Mouse (Mus musculus) right cerebral cortex, postnatal 36 days (tissue): ENCODE measurements around the gene Kcnd3.

Experiments used
- DNase-seq, 2 experiments: peaks; one replicate each; pipeline ENCODE4 v3.0.0; 2022; ENCODE audit warnings: low spot score in 2 of 2, mixed read lengths in 1 of 2

Gene Kcnd3

GRCm38 (mm10) chr3:105453214-105453950 is 1.3 kb downstream of the Kcnd3 start:
- DNase-seq: no peak

DNA sequence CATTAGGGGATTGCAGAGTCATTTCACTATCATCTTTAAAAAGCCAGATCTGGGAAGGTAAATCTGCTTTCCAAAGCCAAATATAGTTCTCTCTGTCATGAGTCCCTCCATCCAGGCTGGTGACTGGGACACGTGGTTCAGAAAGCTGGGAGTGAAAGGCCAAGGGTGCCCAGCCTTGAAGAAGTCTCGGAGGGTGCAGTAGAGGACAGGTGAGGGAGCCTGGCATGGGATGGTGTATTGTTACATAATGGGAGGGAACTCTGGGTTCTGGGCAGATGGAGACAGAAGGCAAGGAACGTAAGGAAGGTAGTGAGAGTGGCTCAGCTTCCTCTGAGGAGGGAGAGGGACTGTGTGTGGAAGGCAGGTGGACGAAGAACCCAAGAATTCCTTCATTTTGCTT is 5.5 kb downstream of the Kcnd3 start:
- no peak for DNase-seq

DNA sequence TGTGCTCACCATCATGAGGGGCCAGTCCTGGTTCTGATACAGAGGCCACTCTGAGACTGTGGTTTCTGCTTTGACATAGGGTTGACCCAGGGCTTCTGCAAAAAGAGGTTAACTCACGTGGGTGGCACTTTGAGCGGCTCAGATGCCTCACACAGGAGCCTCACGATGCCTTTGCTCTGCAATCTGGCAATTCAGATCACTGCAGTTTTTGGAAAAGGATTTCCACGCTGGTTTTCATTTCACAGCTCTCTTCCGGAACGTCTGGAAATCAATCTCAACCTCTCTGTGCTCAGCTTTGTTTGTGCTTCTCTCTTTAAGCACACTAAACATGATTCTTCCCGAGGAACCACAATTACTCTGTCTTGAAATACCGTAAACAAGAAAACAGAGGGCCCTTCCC is 14.4 kb downstream of the Kcnd3 start:
- DNase-seq: no peak

DNA sequence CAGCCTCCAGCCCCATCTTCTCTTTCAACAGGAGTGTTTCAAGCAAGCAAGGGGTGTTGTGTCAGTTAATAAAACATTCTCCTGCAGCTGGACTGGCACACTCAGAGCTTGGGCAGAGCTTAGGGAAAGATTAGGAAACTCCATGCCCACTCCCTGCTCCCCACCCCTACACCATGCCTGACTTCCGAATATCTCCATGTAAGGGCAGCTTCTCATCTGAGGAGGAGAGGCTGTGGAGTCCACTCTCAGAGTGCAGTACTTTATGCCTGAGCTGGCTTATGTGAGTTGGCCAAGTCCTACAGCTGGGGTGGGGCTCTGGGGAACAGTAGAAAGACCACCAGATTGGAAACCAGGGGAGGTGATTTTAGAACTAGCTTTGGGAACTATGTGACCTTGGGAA is 20.4 kb downstream of the Kcnd3 start:
- no peak for DNase-seq

GRCm38 (mm10) chr3:105476408-105476807 is 24.3 kb downstream of the Kcnd3 start:
- no peak for DNase-seq

DNA sequence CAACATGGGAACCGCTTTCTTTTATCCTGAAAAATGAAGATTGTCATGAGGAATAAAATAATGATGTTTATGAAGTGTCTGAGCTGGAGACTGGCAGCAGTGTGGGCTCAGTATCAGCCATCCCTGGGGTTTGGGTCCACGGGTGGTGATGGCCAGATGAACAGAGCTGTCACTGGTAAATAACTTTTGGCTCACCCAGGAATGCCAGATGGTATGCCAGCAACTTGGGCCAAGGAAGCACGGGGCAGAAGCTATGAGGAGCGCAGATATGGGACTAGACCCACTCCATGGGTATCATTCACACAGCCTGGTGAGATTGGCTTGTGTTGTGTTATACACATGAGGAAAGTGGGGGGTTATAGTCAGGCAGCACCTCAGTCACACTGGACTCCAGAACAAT is 26.7 kb downstream of the Kcnd3 start:
- no peak for DNase-seq

GRCm38 (mm10) chr3:105481419-105481818 is 29.3 kb downstream of the Kcnd3 start:
- DNase-seq: no peak

DNA sequence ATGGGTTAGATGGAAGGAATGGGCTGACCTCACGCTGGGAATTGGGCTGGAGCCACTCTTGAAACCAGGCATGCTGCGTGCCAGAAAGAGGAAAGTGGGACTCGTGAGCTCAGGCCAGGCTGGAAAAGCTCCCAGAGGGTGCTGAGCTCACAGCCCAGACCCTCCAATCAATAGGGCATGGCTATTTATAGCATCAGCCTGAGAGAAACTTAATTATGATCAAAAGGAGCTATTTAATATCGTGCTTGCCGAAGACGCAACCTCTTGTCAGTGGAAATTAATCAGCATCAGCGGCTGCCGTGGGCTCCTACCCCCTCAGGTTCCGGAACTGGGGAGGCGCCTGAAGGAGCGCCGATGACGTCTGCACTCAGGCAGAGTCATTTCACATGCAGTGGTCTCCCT is 31.5 kb downstream of the Kcnd3 start:
- no peak for DNase-seq

DNA sequence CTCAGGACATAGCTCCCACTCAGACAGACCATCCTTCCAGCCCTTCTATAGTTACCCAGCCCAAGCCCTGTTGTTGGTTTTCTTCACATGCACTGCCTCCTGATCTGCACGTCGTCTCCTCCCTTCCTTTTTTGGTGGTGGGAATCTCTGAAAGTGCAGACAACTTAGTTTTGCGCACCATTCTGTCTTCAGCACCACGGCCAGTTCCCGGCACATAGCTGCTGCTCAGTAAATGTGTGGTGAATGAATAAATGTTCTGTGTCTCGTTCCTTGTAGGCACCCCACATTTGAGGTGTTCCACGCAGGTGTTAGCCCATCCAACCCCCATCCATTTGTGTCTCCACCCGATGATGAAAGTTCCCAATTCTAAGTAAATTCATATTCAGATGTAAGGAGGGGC is 35.0 kb downstream of the Kcnd3 start:
- no peak for DNase-seq

DNA sequence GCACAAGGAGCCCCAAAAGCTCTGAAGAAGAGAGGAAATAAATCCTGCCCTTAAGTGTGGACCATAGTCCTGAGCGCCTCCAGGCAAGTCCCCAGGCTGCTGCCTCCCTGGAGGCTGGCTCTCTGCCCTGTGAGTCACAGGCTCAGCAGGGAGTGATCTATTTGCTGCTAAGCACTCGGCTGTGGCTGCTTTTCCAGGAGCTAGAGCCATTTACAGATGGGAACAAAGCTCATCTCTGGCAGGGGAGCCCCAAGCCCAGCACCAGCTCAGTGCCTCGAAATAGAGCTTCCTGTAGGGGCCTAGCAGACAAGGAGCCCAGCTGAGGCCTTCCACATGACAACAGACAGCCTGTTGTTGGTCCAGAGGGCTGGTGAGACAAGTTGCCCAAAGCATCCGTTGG is 37.5 kb downstream of the Kcnd3 start:
- peak; percentile 75 to 83 for DNase-seq

DNA sequence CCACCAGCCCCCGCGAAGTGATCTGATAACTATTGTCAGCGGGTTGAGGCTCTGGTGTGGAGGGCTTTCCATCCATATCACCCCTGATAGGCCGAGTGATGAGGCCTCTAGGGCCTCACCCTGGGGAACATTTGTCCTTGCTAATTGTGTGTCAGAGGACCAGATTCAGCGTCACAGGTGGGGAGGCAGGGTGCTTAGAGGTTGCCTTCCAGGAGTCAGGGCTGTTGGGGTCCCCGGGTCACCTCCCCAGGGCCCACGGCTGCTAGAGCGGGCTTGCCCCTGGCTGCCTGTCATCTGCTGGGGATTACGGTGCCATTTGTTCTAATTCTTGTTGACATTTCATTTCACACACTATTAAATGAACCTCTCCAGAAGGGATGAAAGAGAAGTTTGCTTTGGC is 42.8 kb downstream of the Kcnd3 start:
- no peak for DNase-seq

- DNase-seq: no peak
Observed at GRCm38 (mm10) chr3:105496216-105496615, 44.1 kb downstream of the Kcnd3 start.

- DNase-seq: no peak
Observed at GRCm38 (mm10) chr3:105496935-105497334, 44.8 kb downstream of the Kcnd3 start.

DNA sequence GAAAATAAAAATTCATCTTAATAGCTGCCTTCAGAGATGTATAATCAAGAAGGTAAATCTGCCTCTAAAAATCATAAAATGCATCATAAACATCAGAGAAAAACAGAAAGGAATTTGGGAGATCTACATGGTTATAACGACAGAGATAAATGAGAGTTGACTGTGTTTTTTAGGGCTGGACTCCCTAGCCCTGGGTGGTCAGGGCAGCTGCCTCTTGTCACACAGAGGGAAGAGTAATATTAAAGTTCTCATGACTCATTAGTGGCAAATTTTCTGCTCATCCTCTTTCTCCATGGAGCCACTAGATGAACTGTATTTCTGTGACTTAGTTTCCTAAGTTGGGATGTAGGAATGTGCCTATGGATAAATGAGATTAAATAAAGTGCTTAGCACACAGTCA is 48.9 kb downstream of the Kcnd3 start:
- no peak for DNase-seq

DNA sequence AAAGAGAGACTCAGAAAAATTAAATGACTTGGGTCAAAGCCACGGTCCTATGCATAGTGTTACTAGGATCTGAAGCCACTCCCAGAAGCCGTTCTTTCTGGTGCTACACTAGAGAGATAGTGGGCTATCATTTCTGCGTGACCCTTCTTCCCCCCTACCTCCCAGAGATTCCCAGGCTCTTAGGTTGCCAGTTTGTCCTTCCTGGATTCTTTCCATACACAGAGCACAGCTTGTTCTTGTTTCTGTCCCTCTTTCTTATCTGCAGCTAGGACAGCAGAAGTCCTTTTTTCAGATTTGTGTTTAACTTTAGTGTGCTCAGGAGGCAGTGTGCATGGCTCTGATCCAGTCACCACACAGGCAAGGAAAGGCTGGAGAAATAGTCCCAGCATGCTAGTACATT is 52.1 kb downstream of the Kcnd3 start:
- no peak for DNase-seq

- DNase-seq: no peak
Observed at GRCm38 (mm10) chr3:105505161-105505872, 53.2 kb downstream of the Kcnd3 start.

DNA sequence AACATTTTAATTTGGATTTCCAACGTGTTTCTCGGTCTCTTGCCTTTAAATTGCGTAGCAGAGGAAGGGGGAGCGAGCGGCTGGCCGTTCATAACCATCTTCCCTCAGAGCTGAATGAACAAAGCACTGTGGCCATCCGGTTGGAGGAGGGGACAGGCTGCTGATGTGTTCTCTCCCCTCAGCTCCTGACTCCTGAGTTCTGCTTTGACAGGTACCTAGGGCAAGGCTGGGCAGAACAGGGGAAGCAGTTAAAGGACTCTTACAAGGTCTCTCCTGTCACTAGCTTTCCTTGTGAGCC is 53.7 kb downstream of the Kcnd3 start:
- DNase-seq: no peak

DNA sequence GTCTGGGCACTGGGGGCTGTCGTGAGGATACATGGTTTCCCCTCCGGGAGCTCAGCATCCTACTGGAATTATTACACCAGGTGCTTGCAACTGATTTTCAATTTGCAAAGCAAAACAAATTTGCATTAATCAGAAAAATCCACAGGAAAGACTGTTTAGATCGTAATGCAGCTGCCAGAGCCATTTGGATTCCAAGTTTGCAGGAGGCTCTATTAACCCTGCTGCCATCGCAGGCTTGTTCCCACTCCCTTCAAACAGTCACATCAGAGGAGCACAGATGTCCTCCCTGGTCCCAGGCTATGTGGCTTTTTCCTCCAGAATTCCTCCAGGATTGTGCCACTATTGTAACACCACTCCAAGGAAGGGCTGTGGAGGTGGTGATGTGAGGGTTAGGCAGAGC is 54.5 kb downstream of the Kcnd3 start:
- no peak for DNase-seq

DNA sequence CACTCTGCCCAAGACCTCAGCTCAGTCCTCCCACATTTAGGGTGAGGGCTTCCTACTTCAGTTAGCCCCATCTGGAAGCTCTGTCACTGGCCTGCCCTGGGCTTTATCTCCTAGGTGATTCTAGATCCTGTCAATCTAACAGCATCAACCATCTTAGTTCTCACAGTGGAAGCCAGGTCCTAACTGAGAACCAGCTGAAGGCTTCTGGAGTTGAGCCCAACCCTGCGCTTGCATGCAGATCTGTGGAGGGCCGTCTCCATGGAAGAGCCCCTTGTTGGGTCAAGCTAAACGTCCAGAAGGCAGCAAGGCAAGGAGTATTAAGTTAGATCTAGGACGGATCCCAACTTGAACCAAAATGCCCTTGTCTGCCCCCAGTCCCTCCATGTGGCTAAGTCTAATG is 57.2 kb downstream of the Kcnd3 start:
- no peak for DNase-seq

GRCm38 (mm10) chr3:105511836-105512235 is 59.7 kb downstream of the Kcnd3 start:
- DNase-seq: no peak

DNA sequence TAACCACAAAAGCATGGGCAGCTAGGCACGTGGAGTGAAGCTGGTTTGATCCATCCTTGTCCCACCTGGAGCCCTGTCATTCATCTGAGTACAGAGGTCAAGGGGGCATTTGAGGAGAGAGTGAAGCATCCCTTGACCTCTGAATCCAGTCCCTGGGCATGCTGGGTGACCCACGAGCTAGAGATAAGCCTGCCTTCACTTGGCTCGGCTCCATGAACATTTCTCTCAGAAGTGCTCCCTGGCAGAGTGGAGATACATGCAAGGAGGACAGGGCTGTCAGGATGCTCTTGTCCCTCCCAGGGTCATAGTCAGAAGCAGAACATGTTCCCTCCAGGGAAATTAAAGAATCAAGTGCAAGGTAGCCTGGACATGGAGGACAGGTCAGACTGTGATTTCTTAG is 62.1 kb downstream of the Kcnd3 start:
- no peak for DNase-seq

DNA sequence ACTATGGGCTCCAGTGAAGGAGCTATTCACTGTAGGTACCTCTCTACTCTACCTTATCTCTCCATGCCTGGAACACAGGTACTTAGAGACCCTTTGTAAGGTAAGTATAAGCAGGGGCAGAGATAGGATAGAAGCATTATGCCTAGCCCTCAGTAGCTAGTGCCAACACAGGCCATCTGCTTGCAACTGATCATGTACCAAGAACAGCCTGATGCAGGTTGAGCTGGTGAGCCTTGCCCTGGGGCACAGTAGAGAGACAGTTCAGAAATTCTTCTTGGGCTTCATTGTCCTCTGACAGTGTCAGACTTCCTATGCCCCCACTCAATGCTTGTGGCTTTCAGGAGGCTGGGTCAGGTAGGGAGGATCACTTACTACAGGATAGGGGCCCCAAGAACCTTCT is 62.9 kb downstream of the Kcnd3 start:
- DNase-seq: no peak

- DNase-seq: no peak
Observed at GRCm38 (mm10) chr3:105515640-105516039, 63.5 kb downstream of the Kcnd3 start.

DNA sequence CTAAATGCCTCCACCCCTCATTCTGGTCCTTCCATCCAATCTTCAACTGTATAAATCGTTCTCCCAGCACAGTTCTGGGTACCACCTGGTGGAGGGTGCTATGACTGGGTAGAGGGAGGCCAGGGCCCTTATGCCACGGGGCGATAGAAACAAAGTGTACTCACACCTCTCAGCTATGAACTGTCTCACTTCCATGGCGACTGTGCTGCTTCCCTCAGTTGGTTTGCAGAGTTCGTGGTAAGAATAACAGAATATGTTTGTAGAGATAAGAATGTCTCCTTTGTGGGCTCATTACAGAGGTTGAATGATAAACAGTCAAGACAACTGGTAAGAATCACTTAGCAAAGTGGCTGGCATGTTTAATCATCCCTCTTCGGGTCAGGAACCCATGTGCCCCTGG is 68.3 kb downstream of the Kcnd3 start:
- no peak for DNase-seq
